Mouse (Mus musculus) lung, postnatal 0 days (tissue): ENCODE measurements around the gene Wdfy4. TPM values are rescaled to one million over a fixed set of nuclear protein-coding genes. Genes with fewer than 3 reads are reported as not detected.

Experiments
- ATAC-seq: fragments of 200-750 bp; cut with Nextera tagmentation; 2 replicates; pipeline ENCODE4 v1.8.0; 2017; ENCODE audit warnings: moderate library complexity
- DNase-seq: peaks from one replicate; pipeline ENCODE4 v3.0.0-alpha.2; 2016; ENCODE audit warnings: low spot score
- H3K27ac ChIP-seq: fragments of 300-500 bp; sonication (generic); 2 replicates; pipeline ENCODE4 v1.5.1; 2014; ENCODE audit warnings: antibody characterized with exemption, mild to moderate bottlenecking, low read length, mixed read lengths
- H3K27me3 ChIP-seq: fragments of 300-500 bp; sonication (generic); replicated peaks from 2 replicates; pipeline ENCODE4 v1.6.1; 2014; ENCODE audit warnings: low read length, mixed read lengths; ENCODE audit not compliant: insufficient read depth
- H3K36me3 ChIP-seq: fragments of 300-500 bp; sonication (generic); 2 replicates; pipeline ENCODE4 v1.6.1; 2014; ENCODE audit warnings: low read length, mixed read lengths; ENCODE audit not compliant: insufficient read depth
- H3K4me1 ChIP-seq: fragments of 300-500 bp; sonication (generic); 2 replicates; pipeline ENCODE4 v1.6.1; 2014; ENCODE audit warnings: antibody characterized with exemption, low read depth, low read length, mixed read lengths; ENCODE audit not compliant: insufficient read depth
- H3K4me2 ChIP-seq: fragments of 300-500 bp; sonication (generic); replicated peaks from 2 replicates; pipeline ENCODE4 v1.6.1; 2014; ENCODE audit warnings: low read depth, mild to moderate bottlenecking, low read length, moderate library complexity, mixed read lengths
- H3K4me3 ChIP-seq: fragments of 300-500 bp; sonication (generic); 2 replicates; pipeline ENCODE4 v1.5.1; 2014; ENCODE audit warnings: low read depth, low read length
- H3K9ac ChIP-seq: fragments of 300-500 bp; sonication (generic); replicated peaks from 2 replicates; pipeline ENCODE4 v1.6.1; 2014; ENCODE audit warnings: low read depth, mild to moderate bottlenecking
- H3K9me3 ChIP-seq: fragments of 300-500 bp; sonication (generic); 2 replicates; pipeline ENCODE4 v1.6.1; 2016; ENCODE audit warnings: low read length, mixed read lengths
- CTCF ChIP-seq: IDR thresholded peaks from 2 replicates; pipeline ENCODE4 v1.5.1; 2016; ENCODE audit warnings: antibody characterized with exemption, mild to moderate bottlenecking
- EP300 ChIP-seq: IDR thresholded peaks from 2 replicates; pipeline ENCODE4 v1.6.1; 2016; ENCODE audit warnings: antibody characterized with exemption, mild to moderate bottlenecking, control low read depth
- WGBS: fragments of 180-500 bp; shearing (Covaris S2); extraction: QIAGEN DNeasy Blood & Tissue Kit; methylation state at CpG from one replicate; pipeline ENCODE4 v1.1.7; 2014; 5-methylcytosine and 5-hydroxymethylcytosine counted together
- polyA plus RNA-seq: library from polyadenylated mRNA; unstranded; fragments of >200 nt; fragmentation: Nextera tagmentation; extraction: Ambion mirVana; gene quantifications from 2 replicates; pipeline ENCODE4 v1.2.1, GENCODE M21; 2015

The Wdfy4 gene
- polyA plus RNA-seq, 1 experiment from 2014 or later: 0.98 TPM

- ATAC-seq (no peak), DNase-seq (no peak)
- H3K27ac ChIP-seq: no peak overlapping the region
- H3K4me2 ChIP-seq: no peak overlapping the region
- 32% methylated on average over 5 of the region's 5 CpGs for WGBS
- H3K9me3 ChIP-seq: no peaks in the 10 kb centered on the region
- no peaks in the 10 kb centered on the region for H3K36me3 ChIP-seq
- no peak for TF ChIP-seq EP300
- no peak for TF ChIP-seq CTCF
- H3K4me3 ChIP-seq: no peak overlapping the region
- no peaks in the 10 kb centered on the region for H3K27me3 ChIP-seq
- H3K9ac ChIP-seq: no peak overlapping the region
- no peaks in the 10 kb centered on the region for H3K4me1 ChIP-seq
These were observed 23.0 kb upstream of the Wdfy4 start for GRCm38 (mm10) chr14:33208331-33208730.

- Histone ChIP-seq H3K27me3 (no peaks in the 10 kb centered on the region), H3K4me2 (no peak overlapping the region), H3K36me3 (no peaks in the 10 kb centered on the region), H3K9me3 (no peaks in the 10 kb centered on the region), H3K4me1 (no peaks in the 10 kb centered on the region), H3K9ac (no peak overlapping the region), H3K27ac (no peak overlapping the region), H3K4me3 (no peak overlapping the region)
- WGBS: 15% methylated on average over 2 of the region's 2 CpGs
- DNase-seq (no peak), ATAC-seq (no peak)
- TF ChIP-seq CTCF: peak; percentile 61
- no peak for TF ChIP-seq EP300
These were observed 21.7 kb upstream of the Wdfy4 start for GRCm38 (mm10) chr14:33207011-33207410.

DNA sequence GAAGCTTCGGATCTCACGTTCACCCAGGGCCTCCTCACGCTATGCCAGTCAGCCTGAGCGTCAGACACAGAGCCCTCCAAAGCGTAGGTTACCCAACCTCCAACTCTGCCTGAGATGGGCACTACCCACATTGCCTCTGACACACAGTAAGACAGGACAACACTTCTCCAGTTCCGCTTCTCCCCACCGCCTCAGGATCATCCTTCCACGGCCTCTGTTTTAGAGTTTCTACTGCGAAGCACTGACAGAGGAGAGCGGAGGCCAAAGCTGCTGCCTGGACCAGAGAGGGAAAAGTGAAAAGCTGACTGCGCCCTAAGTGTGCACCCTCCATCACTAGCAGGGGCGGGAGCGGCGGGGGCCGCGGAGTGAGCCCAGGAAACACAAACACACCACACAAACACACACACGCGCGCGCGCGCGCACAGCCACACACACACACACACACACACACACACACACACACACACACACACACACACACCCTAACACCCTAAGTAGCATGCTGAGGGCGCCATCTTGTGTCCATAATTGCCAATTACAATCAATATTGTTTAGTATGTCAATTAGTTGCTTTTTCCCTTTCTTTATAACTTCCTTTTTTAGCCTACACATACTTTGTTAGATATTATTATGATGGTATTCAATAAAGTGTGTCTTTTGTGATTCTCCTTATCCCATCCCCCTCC lies 20.1 kb upstream of the Wdfy4 start:
- no peak for ATAC-seq

DNA sequence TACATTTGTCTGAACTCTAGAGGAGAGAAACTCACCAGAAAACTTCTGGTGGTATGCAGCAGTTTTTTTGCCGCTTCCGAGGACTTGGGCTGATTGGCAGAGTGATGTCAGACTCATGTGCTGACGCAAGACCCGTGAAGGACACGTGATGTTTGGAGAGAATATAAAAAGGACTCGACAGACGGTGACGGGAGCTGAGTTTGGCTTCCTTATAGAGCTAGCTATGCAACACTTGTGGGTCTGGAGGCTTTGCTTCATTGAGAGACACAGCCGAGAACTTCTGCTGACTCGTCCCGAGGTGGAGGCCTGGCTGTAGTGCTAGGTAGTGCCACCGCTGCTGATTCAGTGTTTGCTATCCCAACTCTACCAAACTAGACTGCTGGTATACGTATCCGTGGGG lies 18.5 kb upstream of the Wdfy4 start:
- Histone ChIP-seq H3K27ac (no peak overlapping the region), H3K27me3 (no peaks in the 10 kb centered on the region), H3K9me3 (no peaks in the 10 kb centered on the region), H3K4me3 (no peak overlapping the region), H3K4me1 (no peaks in the 10 kb centered on the region), H3K36me3 (no peaks in the 10 kb centered on the region), H3K4me2 (no peak overlapping the region), H3K9ac (no peak overlapping the region)
- ATAC-seq: no peak
- 65% methylated on average over 14 of the region's 14 CpGs for WGBS
- DNase-seq: peak; percentile 17
- no peak for TF ChIP-seq CTCF
- TF ChIP-seq EP300: no peak

More for the DNA sequence above, 20.1 kb upstream of the Wdfy4 start:
- no peak for DNase-seq
- Histone ChIP-seq H3K9me3 (no peaks in the 10 kb centered on the region), H3K4me3 (peak overlapping the region; percentile 3; the same call in 1 of the 2 replicates), H3K9ac (no peak overlapping the region), H3K4me1 (no peaks in the 10 kb centered on the region), H3K36me3 (no peaks in the 10 kb centered on the region), H3K27me3 (no peaks in the 10 kb centered on the region), H3K4me2 (no peak overlapping the region), H3K27ac (no peak overlapping the region)
- WGBS: 29% methylated on average over 24 of the region's 24 CpGs
- no peak for TF ChIP-seq EP300
- peak; percentile 76 for TF ChIP-seq CTCF

DNA sequence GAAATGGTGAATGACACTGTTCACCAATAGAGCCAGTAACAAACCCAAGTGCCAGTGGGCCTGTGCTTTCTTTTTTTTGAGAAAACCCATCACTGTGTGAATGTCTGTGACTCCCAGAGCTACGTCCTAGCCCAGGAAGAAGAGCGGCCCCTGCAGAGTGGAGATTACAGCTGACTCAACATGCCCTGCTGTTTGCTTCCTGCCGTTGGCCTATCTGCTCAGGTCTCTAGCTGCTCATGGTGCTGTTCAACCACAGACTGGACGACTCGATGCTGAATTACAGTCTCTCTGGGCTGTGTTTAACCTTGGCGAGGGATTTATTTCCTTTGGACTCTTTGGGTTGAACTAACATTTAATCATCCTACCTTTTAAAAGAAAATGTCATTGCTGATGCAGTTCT lies 17.6 kb upstream of the Wdfy4 start:
- Histone ChIP-seq H3K9me3 (no peaks in the 10 kb centered on the region), H3K36me3 (no peaks in the 10 kb centered on the region), H3K4me1 (no peaks in the 10 kb centered on the region), H3K27me3 (no peaks in the 10 kb centered on the region), H3K4me3 (no peak overlapping the region), H3K27ac (no peak overlapping the region), H3K9ac (no peak overlapping the region), H3K4me2 (no peak overlapping the region)
- DNase-seq: no peak
- ATAC-seq: no peak
- TF ChIP-seq CTCF (no peak), EP300 (no peak)
- WGBS: 72% methylated on average over 6 of the region's 6 CpGs

GRCm38 (mm10) chr14:33202161-33202560 lies 16.9 kb upstream of the Wdfy4 start:
- no peak for ATAC-seq

More at GRCm38 (mm10) chr14:33202161-33202560, 16.9 kb upstream of the Wdfy4 start:
- TF ChIP-seq EP300: no peak
- no peak for TF ChIP-seq CTCF
- DNase-seq: peak; percentile 19
- Histone ChIP-seq H3K9me3 (no peaks in the 10 kb centered on the region), H3K4me1 (no peaks in the 10 kb centered on the region), H3K27ac (no peak overlapping the region), H3K4me2 (no peak overlapping the region), H3K9ac (no peak overlapping the region), H3K4me3 (no peak overlapping the region), H3K27me3 (no peaks in the 10 kb centered on the region), H3K36me3 (no peaks in the 10 kb centered on the region)
- WGBS: 68% methylated on average over 4 of the region's 4 CpGs
